Mouse (Mus musculus) liver, embryonic 12.5 days (tissue): ENCODE results near the gene H6pd. TPM values are rescaled to one million over a fixed set of nuclear protein-coding genes. Genes with fewer than 3 reads are reported as not detected.

Experiments used
- ATAC-seq: fragments of 200-750 bp; cut with Nextera tagmentation; 2 replicates; pipeline ENCODE4 v1.8.0; 2017; ENCODE audit warnings: moderate number of reproducible peaks, mild to moderate bottlenecking, moderate library complexity
- H3K27ac ChIP-seq: fragments of 300-500 bp; sonication (generic); 2 replicates; pipeline ENCODE4 v1.5.1; 2016; ENCODE audit warnings: mild to moderate bottlenecking
- H3K27me3 ChIP-seq: fragments of 300-500 bp; sonication (generic); replicated peaks from 2 replicates; pipeline ENCODE4 v1.6.1; 2016; ENCODE audit warnings: mild to moderate bottlenecking, moderate library complexity
- H3K36me3 ChIP-seq: fragments of 300-500 bp; sonication (generic); 2 replicates; pipeline ENCODE4 v1.6.1; 2016; ENCODE audit warnings: mild to moderate bottlenecking, moderate library complexity
- H3K4me1 ChIP-seq: fragments of 300-500 bp; sonication (generic); 2 replicates; pipeline ENCODE4 v1.6.1; 2016
- H3K4me2 ChIP-seq: fragments of 300-500 bp; sonication (generic); 2 replicates; pipeline ENCODE4 v1.6.1; 2016; ENCODE audit warnings: mild to moderate bottlenecking, moderate library complexity
- H3K4me3 ChIP-seq: fragments of 300-500 bp; sonication (generic); 2 replicates; pipeline ENCODE4 v1.5.1; 2016; ENCODE audit warnings: mild to moderate bottlenecking, moderate library complexity
- H3K9ac ChIP-seq: fragments of 300-500 bp; sonication (generic); 2 replicates; pipeline ENCODE4 v1.6.1; 2016; ENCODE audit warnings: mild to moderate bottlenecking, moderate library complexity
- H3K9me3 ChIP-seq: fragments of 300-500 bp; sonication (generic); replicated peaks from 2 replicates; pipeline ENCODE4 v1.6.1; 2016; ENCODE audit warnings: mild to moderate bottlenecking, moderate library complexity
- WGBS: fragments of 180-500 bp; shearing (Covaris S2); methylation state at CpG from one replicate; pipeline ENCODE4 v1.1.7; 2016; ENCODE audit not compliant: insufficient replicate concordance; 5-methylcytosine and 5-hydroxymethylcytosine counted together
- polyA plus RNA-seq: library from polyadenylated mRNA; unstranded; fragments of >200 nt; fragmentation: Nextera tagmentation; extraction: Ambion mirVana; gene quantifications from 2 replicates; pipeline ENCODE4 v1.2.1, GENCODE M21; 2016

Gene H6pd
- polyA plus RNA-seq, 1 experiment from 2014 or later: 9.0 TPM

- H3K9ac ChIP-seq: no peak overlapping the region
- no peaks in the 10 kb centered on the region for H3K9me3 ChIP-seq
- H3K4me3 ChIP-seq: no peak overlapping the region
- peaks cover 85% of the 10 kb centered on the region for H3K4me1 ChIP-seq
- H3K27ac ChIP-seq: no peak overlapping the region
- no peak for ATAC-seq
- peaks cover 17% of the 10 kb centered on the region for H3K36me3 ChIP-seq
- WGBS: 85% methylated on average over 10 of the region's 10 CpGs
- no peak overlapping the region for H3K4me2 ChIP-seq
- no peaks in the 10 kb centered on the region for H3K27me3 ChIP-seq
Observed at GRCm38 (mm10) chr4:150005231-150005630, 3.6 kb downstream of the H6pd start.

- 63% methylated on average over 4 of the region's 4 CpGs for WGBS
- Histone ChIP-seq H3K27ac (no peak overlapping the region), H3K9ac (peak overlapping the region; percentile 22; the same call in 1 of the 2 replicates), H3K36me3 (peaks cover 17% of the 10 kb centered on the region), H3K4me3 (no peak overlapping the region), H3K4me2 (no peak overlapping the region), H3K4me1 (peaks cover 81% of the 10 kb centered on the region), H3K27me3 (no peaks in the 10 kb centered on the region), H3K9me3 (no peaks in the 10 kb centered on the region)
- no peak for ATAC-seq
Observed at GRCm38 (mm10) chr4:150003641-150004040, 5.2 kb downstream of the H6pd start.

GRCm38 (mm10) chr4:150003021-150003580 is 5.7 kb downstream of the H6pd start:
- H3K9ac ChIP-seq: 0 out of 2 replicates have a peak overlapping the region, but pooled peaks have one; percentile 22
- H3K4me3 ChIP-seq: no peak overlapping the region
- H3K9me3 ChIP-seq: no peaks in the 10 kb centered on the region
- peaks cover 76% of the 10 kb centered on the region for H3K4me1 ChIP-seq
- 43% methylated on average over 7 of the region's 7 CpGs for WGBS
- no peak overlapping the region for H3K4me2 ChIP-seq
- H3K27ac ChIP-seq: no peak overlapping the region
- no peaks in the 10 kb centered on the region for H3K27me3 ChIP-seq
- peaks cover 17% of the 10 kb centered on the region for H3K36me3 ChIP-seq
- ATAC-seq: no peak

- H3K4me2 ChIP-seq: peak overlapping the region; percentile 62
- ATAC-seq: peak; percentile 78
- peak overlapping the region; percentile 39 for H3K9ac ChIP-seq
- H3K4me1 ChIP-seq: peaks cover 67% of the 10 kb centered on the region
- H3K27me3 ChIP-seq: no peaks in the 10 kb centered on the region
- peak overlapping the region; percentile 17 for H3K4me3 ChIP-seq
- H3K36me3 ChIP-seq: peaks cover 17% of the 10 kb centered on the region
- WGBS: 8% methylated on average over 11 of the region's 12 CpGs
- peak overlapping the region; percentile 80 for H3K27ac ChIP-seq
- no peaks in the 10 kb centered on the region for H3K9me3 ChIP-seq
Observed at GRCm38 (mm10) chr4:150002021-150002528, 6.7 kb downstream of the H6pd start.

- ATAC-seq: no peak
- Histone ChIP-seq H3K9ac (0 out of 2 replicates have a peak overlapping the region, but pooled peaks have one; percentile 36), H3K27me3 (no peaks in the 10 kb centered on the region), H3K36me3 (peaks cover 16% of the 10 kb centered on the region), H3K9me3 (no peaks in the 10 kb centered on the region), H3K4me1 (peaks cover 60% of the 10 kb centered on the region), H3K27ac (peak overlapping the region; percentile 80), H3K4me3 (no peak overlapping the region), H3K4me2 (peak overlapping the region; percentile 62)
- WGBS: 25% methylated on average over 10 of the region's 10 CpGs
Observed at GRCm38 (mm10) chr4:150001221-150001860, 7.5 kb downstream of the H6pd start.

GRCm38 (mm10) chr4:149999931-150000555 is 8.8 kb downstream of the H6pd start:
- Histone ChIP-seq H3K4me3 (no peak overlapping the region), H3K27ac (no peak overlapping the region), H3K9me3 (no peaks in the 10 kb centered on the region), H3K27me3 (no peaks in the 10 kb centered on the region), H3K36me3 (peaks cover 15% of the 10 kb centered on the region), H3K4me1 (peaks cover 54% of the 10 kb centered on the region), H3K9ac (no peak overlapping the region), H3K4me2 (0 out of 2 replicates have a peak overlapping the region, but pooled peaks have one; percentile 8)
- WGBS: 70% methylated on average over 15 of the region's 15 CpGs
- no peak for ATAC-seq

GRCm38 (mm10) chr4:149999510-149999900 is 9.3 kb downstream of the H6pd start:
- Histone ChIP-seq H3K9ac (no peak overlapping the region), H3K4me1 (peaks cover 54% of the 10 kb centered on the region), H3K27me3 (no peaks in the 10 kb centered on the region), H3K9me3 (no peaks in the 10 kb centered on the region), H3K4me3 (no peak overlapping the region), H3K27ac (no peak overlapping the region), H3K36me3 (peaks cover 14% of the 10 kb centered on the region), H3K4me2 (no peak overlapping the region)
- 68% methylated on average over 9 of the region's 9 CpGs for WGBS
- no peak for ATAC-seq

- Histone ChIP-seq H3K27ac (no peak overlapping the region), H3K9me3 (no peaks in the 10 kb centered on the region), H3K9ac (no peak overlapping the region), H3K4me2 (no peak overlapping the region), H3K36me3 (peaks cover 19% of the 10 kb centered on the region), H3K27me3 (no peaks in the 10 kb centered on the region), H3K4me3 (no peak overlapping the region), H3K4me1 (peaks cover 50% of the 10 kb centered on the region)
- WGBS: 86% methylated on average over 14 of the region's 14 CpGs
- ATAC-seq: no peak
Observed at GRCm38 (mm10) chr4:149998786-149999509, 9.9 kb downstream of the H6pd start.

- H3K9me3 ChIP-seq: no peaks in the 10 kb centered on the region
- no peak for ATAC-seq
- H3K27me3 ChIP-seq: no peaks in the 10 kb centered on the region
- peaks cover 40% of the 10 kb centered on the region for H3K4me1 ChIP-seq
- H3K27ac ChIP-seq: no peak overlapping the region
- H3K9ac ChIP-seq: no peak overlapping the region
- H3K4me2 ChIP-seq: no peak overlapping the region
- 60% methylated on average over 10 of the region's 10 CpGs for WGBS
- peaks cover 25% of the 10 kb centered on the region for H3K36me3 ChIP-seq
- H3K4me3 ChIP-seq: no peak overlapping the region
Observed at GRCm38 (mm10) chr4:149997999-149998398, 10.8 kb downstream of the H6pd start.

- peaks cover 29% of the 10 kb centered on the region for H3K4me1 ChIP-seq
- peaks cover 29% of the 10 kb centered on the region for H3K36me3 ChIP-seq
- no peak overlapping the region for H3K4me2 ChIP-seq
- no peak overlapping the region for H3K9ac ChIP-seq
- no peak overlapping the region for H3K4me3 ChIP-seq
- no peak overlapping the region for H3K27ac ChIP-seq
- H3K9me3 ChIP-seq: no peaks in the 10 kb centered on the region
- WGBS: 73% methylated on average over 7 of the region's 7 CpGs
- no peaks in the 10 kb centered on the region for H3K27me3 ChIP-seq
- ATAC-seq: no peak
Observed at GRCm38 (mm10) chr4:149996440-149996839, 12.4 kb downstream of the H6pd start.

- WGBS: 82% methylated on average over 7 of the region's 7 CpGs
- peaks cover 29% of the 10 kb centered on the region for H3K4me1 ChIP-seq
- no peak overlapping the region for H3K4me3 ChIP-seq
- no peak overlapping the region for H3K4me2 ChIP-seq
- no peak overlapping the region for H3K27ac ChIP-seq
- no peaks in the 10 kb centered on the region for H3K9me3 ChIP-seq
- no peak overlapping the region for H3K9ac ChIP-seq
- peaks cover 29% of the 10 kb centered on the region for H3K36me3 ChIP-seq
- H3K27me3 ChIP-seq: no peaks in the 10 kb centered on the region
- no peak for ATAC-seq
Observed at GRCm38 (mm10) chr4:149995911-149996310, 12.9 kb downstream of the H6pd start.

GRCm38 (mm10) chr4:149994218-149994617 is 14.6 kb downstream of the H6pd start:
- Histone ChIP-seq H3K9me3 (no peaks in the 10 kb centered on the region), H3K9ac (no peak overlapping the region), H3K36me3 (peaks cover 29% of the 10 kb centered on the region), H3K27ac (no peak overlapping the region), H3K4me3 (no peak overlapping the region), H3K4me1 (peaks cover 28% of the 10 kb centered on the region), H3K4me2 (no peak overlapping the region), H3K27me3 (no peaks in the 10 kb centered on the region)
- no peak for ATAC-seq
- 87% methylated on average over 10 of the region's 10 CpGs for WGBS
